Mouse (Mus musculus): ENCODE measurements at regions not wholly inside any gene's neighbourhood (a gene's known extent, or its start where the extent isn't known, plus 50 kb on each side); places are given as distances from the start of the nearest gene placed in this dataset.

DNA sequence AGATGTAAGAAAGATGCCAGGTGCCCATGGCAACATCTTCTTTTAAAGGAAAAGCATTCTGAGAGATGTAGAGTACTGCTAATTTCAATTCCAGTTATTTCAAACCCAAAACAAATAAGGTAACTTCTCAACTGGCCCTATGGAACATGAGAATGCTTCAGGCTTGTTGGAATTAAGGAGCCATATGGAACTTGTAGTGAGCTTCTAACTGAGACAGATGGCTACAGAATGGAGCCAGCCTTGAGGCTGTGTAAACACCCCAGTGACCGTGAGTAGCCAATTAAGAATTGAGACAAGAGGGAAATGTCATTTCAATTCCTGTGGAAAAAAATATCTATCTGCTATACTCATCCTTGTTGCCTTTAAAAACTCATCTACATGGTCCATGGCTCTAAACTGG is 769.0 kb upstream of the Marcks start:
- TF ChIP-seq GATA1 (IDR thresholded peaks at IDR 0.05; ENCODE audit: borderline replicate concordance, low read length) (no peak), FLI1 (IDR thresholded peaks at IDR 0.05; ENCODE audit: low read length) (no peak)
